Mouse (Mus musculus): ENCODE results near the gene Cdh13.

GRCm38 (mm10) chr8:119277047-119277451 is 993.5 kb downstream of the Cdh13 start:
- TF ChIP-seq POLR2A (IDR thresholded peaks at IDR 0.05; ENCODE audit: extremely low read depth, insufficient read depth, low read length) = no peak
- TF ChIP-seq CTCF (IDR thresholded peaks at IDR 0.05; ENCODE audit: extremely low read depth, insufficient read depth, low read length) = no peak

Measured in cortical plate, adult 2 months (tissue).